Mouse (Mus musculus): ENCODE measurements at regions not wholly inside any gene's neighbourhood (a gene's known extent, or its start where the extent isn't known, plus 50 kb on each side); places are given as distances from the start of the nearest gene placed in this dataset.

GRCm38 (mm10) chr5:64486761-64487160, 316.4 kb upstream of the Klf3 start:
- Histone ChIP-seq H3K9ac (no peak overlapping the region), H3K36me3 (no peaks in the 10 kb centered on the region), H3K27ac (no peak overlapping the region), H3K4me1 (peaks cover 10% of the 10 kb centered on the region; the same call in 1 of the 2 replicates), H3K9me3 (no peaks in the 10 kb centered on the region), H3K4me3 (no peak overlapping the region), H3K4me2 (replicated peaks) (no peak overlapping the region), H3K27me3 (replicated peaks) (no peaks in the 10 kb centered on the region)
- no peak for ATAC-seq (ENCODE audit: low FRiP score, low read depth)
- 81% methylated on average over 1 of the region's 1 CpGs for WGBS

GRCm38 (mm10) chr5:64487698-64488398, 315.3 kb upstream of the Klf3 start:
- H3K4me3 ChIP-seq, result no peak overlapping the region
- H3K9ac ChIP-seq, result no peak overlapping the region
- 78% methylated on average over 14 of the region's 14 CpGs for WGBS
- H3K4me2 ChIP-seq (replicated peaks), result no peak overlapping the region
- no peaks in the 10 kb centered on the region for H3K9me3 ChIP-seq
- no peak for ATAC-seq (ENCODE audit: low FRiP score, low read depth)
- H3K36me3 ChIP-seq, result no peaks in the 10 kb centered on the region
- no peaks in the 10 kb centered on the region for H3K27me3 ChIP-seq (replicated peaks)
- H3K4me1 ChIP-seq, result peaks cover 10% of the 10 kb centered on the region; the same call in 1 of the 2 replicates
- no peak overlapping the region for H3K27ac ChIP-seq

GRCm38 (mm10) chr5:64489656-64490444, 313.3 kb upstream of the Klf3 start:
- Histone ChIP-seq H3K4me3 (no peak overlapping the region), H3K27ac (no peak overlapping the region), H3K36me3 (no peaks in the 10 kb centered on the region), H3K9me3 (no peaks in the 10 kb centered on the region), H3K9ac (no peak overlapping the region), H3K27me3 (replicated peaks) (no peaks in the 10 kb centered on the region), H3K4me2 (replicated peaks) (no peak overlapping the region), H3K4me1 (peaks cover 10% of the 10 kb centered on the region; the same call in 1 of the 2 replicates)
- 57% methylated on average over 4 of the region's 4 CpGs for WGBS
- peak; percentile 58; the same call in 1 of the 2 replicates for ATAC-seq (ENCODE audit: low FRiP score, low read depth)

GRCm38 (mm10) chr5:64490445-64490950, 312.7 kb upstream of the Klf3 start:
- Histone ChIP-seq H3K4me2 (replicated peaks) (no peak overlapping the region), H3K27me3 (replicated peaks) (no peaks in the 10 kb centered on the region), H3K36me3 (no peaks in the 10 kb centered on the region), H3K4me3 (no peak overlapping the region), H3K9me3 (no peaks in the 10 kb centered on the region), H3K4me1 (peaks cover 10% of the 10 kb centered on the region; the same call in 1 of the 2 replicates), H3K27ac (no peak overlapping the region), H3K9ac (no peak overlapping the region)
- 0 out of 2 replicates have a peak, but pooled peaks have one; percentile 21 for ATAC-seq (ENCODE audit: low FRiP score, low read depth)
- 48% methylated on average over 5 of the region's 5 CpGs for whole genome bisulfite sequencing

GRCm38 (mm10) chr5:64494429-64494828, 308.8 kb upstream of the Klf3 start:
- Histone ChIP-seq H3K27ac (no peak overlapping the region), H3K4me2 (replicated peaks) (no peak overlapping the region), H3K36me3 (no peaks in the 10 kb centered on the region), H3K27me3 (replicated peaks) (no peaks in the 10 kb centered on the region), H3K4me3 (no peak overlapping the region), H3K4me1 (peaks cover 10% of the 10 kb centered on the region; the same call in 1 of the 2 replicates), H3K9ac (no peak overlapping the region), H3K9me3 (no peaks in the 10 kb centered on the region)
- 96% methylated on average over 4 of the region's 4 CpGs for WGBS
- no peak for ATAC-seq (ENCODE audit: low FRiP score, low read depth)

GRCm38 (mm10) chr5:64496853-64497252, 306.3 kb upstream of the Klf3 start:
- Histone ChIP-seq H3K9me3 (no peaks in the 10 kb centered on the region), H3K27me3 (replicated peaks) (no peaks in the 10 kb centered on the region), H3K4me2 (replicated peaks) (no peak overlapping the region), H3K27ac (no peak overlapping the region), H3K4me1 (no peaks in the 10 kb centered on the region), H3K4me3 (no peak overlapping the region), H3K9ac (no peak overlapping the region), H3K36me3 (no peaks in the 10 kb centered on the region)
- ATAC-seq (ENCODE audit: low FRiP score, low read depth), result no peak
- WGBS, result 88% methylated on average over 4 of the region's 4 CpGs

GRCm38 (mm10) chr5:64498431-64498830, 304.8 kb upstream of the Klf3 start:
- no peak for ATAC-seq (ENCODE audit: low FRiP score, low read depth)
- 93% methylated on average over 5 of the region's 5 CpGs for WGBS

GRCm38 (mm10) chr5:64499131-64499530, 304.1 kb upstream of the Klf3 start:
- Histone ChIP-seq H3K4me2 (replicated peaks) (no peak overlapping the region), H3K9ac (no peak overlapping the region), H3K4me1 (peaks cover 5% of the 10 kb centered on the region; the same call in 1 of the 2 replicates), H3K27me3 (replicated peaks) (no peaks in the 10 kb centered on the region), H3K4me3 (no peak overlapping the region), H3K36me3 (no peaks in the 10 kb centered on the region), H3K27ac (no peak overlapping the region), H3K9me3 (no peaks in the 10 kb centered on the region)
- ATAC-seq (ENCODE audit: low FRiP score, low read depth), result no peak
- 95% methylated on average over 3 of the region's 3 CpGs for WGBS

More at GRCm38 (mm10) chr5:64498431-64498830, 304.8 kb upstream of the Klf3 start:
- no peaks in the 10 kb centered on the region for H3K9me3 ChIP-seq
- no peak overlapping the region for H3K27ac ChIP-seq
- H3K9ac ChIP-seq, result no peak overlapping the region
- no peaks in the 10 kb centered on the region for H3K27me3 ChIP-seq (replicated peaks)
- H3K36me3 ChIP-seq, result no peaks in the 10 kb centered on the region
- H3K4me2 ChIP-seq (replicated peaks), result no peak overlapping the region
- 0 out of 2 replicates have a peak, but pooled peaks cover under 1% of the 10 kb centered on the region for H3K4me1 ChIP-seq
- no peak overlapping the region for H3K4me3 ChIP-seq

- no peak overlapping the region for H3K4me2 ChIP-seq (replicated peaks)
- H3K27me3 ChIP-seq (replicated peaks), result no peaks in the 10 kb centered on the region
- no peak overlapping the region for H3K9ac ChIP-seq
- H3K4me3 ChIP-seq, result no peak overlapping the region
- ATAC-seq (ENCODE audit: low FRiP score, low read depth), result no peak
- H3K27ac ChIP-seq, result no peak overlapping the region; the same call in 1 of the 2 replicates
- H3K4me1 ChIP-seq, result peaks cover 10% of the 10 kb centered on the region
- no peaks in the 10 kb centered on the region for H3K9me3 ChIP-seq
- no peaks in the 10 kb centered on the region for H3K36me3 ChIP-seq
- 86% methylated on average over 8 of the region's 8 CpGs for WGBS
Measured at GRCm38 (mm10) chr5:64500413-64500812, 302.8 kb upstream of the Klf3 start.

- Histone ChIP-seq H3K9ac (no peak overlapping the region), H3K36me3 (no peaks in the 10 kb centered on the region), H3K4me3 (no peak overlapping the region), H3K4me2 (replicated peaks) (no peak overlapping the region), H3K27me3 (replicated peaks) (no peaks in the 10 kb centered on the region), H3K9me3 (no peaks in the 10 kb centered on the region), H3K27ac (no peak overlapping the region), H3K4me1 (peaks cover 13% of the 10 kb centered on the region)
- no peak for ATAC-seq (ENCODE audit: low FRiP score, low read depth)
- WGBS, result 86% methylated on average over 4 of the region's 4 CpGs
Measured at GRCm38 (mm10) chr5:64500866-64501265, 302.3 kb upstream of the Klf3 start.

GRCm38 (mm10) chr5:64501746-64502145, 301.4 kb upstream of the Klf3 start:
- Histone ChIP-seq H3K9ac (no peak overlapping the region), H3K4me1 (peaks cover 15% of the 10 kb centered on the region), H3K36me3 (no peaks in the 10 kb centered on the region), H3K27ac (no peak overlapping the region), H3K4me2 (replicated peaks) (no peak overlapping the region), H3K4me3 (no peak overlapping the region), H3K9me3 (no peaks in the 10 kb centered on the region), H3K27me3 (replicated peaks) (no peaks in the 10 kb centered on the region)
- ATAC-seq (ENCODE audit: low FRiP score, low read depth), result no peak
- 73% methylated on average over 5 of the region's 5 CpGs for WGBS

- Histone ChIP-seq H3K4me1 (peaks cover 15% of the 10 kb centered on the region), H3K9ac (no peak overlapping the region), H3K27ac (no peak overlapping the region), H3K4me2 (replicated peaks) (no peak overlapping the region), H3K9me3 (no peaks in the 10 kb centered on the region), H3K27me3 (replicated peaks) (no peaks in the 10 kb centered on the region), H3K36me3 (no peaks in the 10 kb centered on the region), H3K4me3 (no peak overlapping the region)
- 57% methylated on average over 4 of the region's 4 CpGs for WGBS
- ATAC-seq (ENCODE audit: low FRiP score, low read depth), result no peak
Measured at GRCm38 (mm10) chr5:64503514-64503913, 299.7 kb upstream of the Klf3 start.

Measured in neural tube, embryonic 12.5 days (tissue).